Mouse (Mus musculus): ENCODE measurements around the gene Arhgap31.

The Arhgap31 gene

DNA sequence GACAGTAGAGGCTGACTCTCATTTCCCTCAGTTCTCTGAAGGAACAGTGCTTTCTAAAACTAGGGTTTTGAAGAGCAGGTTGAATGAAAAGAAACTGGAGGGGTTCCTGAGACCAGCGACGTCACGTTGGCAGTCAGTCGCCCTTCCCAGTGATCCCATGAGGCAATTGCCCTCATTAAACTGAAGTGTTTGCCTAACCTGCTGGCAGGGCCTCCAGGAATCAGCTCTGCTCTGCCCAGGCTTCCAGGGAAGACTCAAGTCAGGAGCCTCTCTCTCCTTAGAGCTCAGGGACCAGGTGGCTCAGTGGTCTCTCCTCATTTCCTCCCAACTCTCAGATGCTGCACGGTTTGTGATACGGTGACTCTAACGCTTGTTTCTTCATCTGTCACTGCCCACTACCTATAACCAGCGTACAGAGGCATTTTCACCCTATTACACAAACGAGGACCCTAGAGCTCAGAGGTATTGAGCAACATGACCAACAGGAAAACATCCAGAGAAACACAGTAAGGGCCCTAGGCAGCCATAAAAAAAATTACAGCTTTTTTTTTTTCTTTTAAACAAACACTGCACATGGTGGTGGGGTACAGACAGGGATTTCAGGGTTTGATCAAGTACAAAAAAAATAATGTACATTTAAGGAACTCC, 64.2 kb downstream of the Arhgap31 start:
- no peak for DNase-seq

DNA sequence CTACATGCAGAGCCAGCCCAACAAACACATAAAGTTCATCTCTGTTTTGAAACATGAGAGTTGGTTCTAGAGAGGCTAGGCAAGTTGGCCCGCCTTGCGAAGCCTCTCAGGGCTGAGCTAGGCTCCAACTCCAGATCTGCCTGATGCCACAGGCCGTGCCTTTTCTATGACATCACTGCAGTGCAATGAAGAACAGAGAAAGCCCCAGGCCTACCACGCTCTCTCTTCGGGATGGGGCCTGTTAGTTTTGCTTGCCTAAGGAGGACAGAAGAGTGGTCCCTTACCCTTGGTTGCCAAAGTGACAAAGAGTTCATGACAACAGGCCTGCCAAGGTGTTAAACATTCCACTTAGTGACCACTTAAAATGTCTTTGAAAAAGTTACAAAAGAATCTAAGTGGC, 64.9 kb downstream of the Arhgap31 start:
- DNase-seq: no peak

GRCm38 (mm10) chr16:38644455-38644854, 68.6 kb downstream of the Arhgap31 start:
- no peak for DNase-seq

DNA sequence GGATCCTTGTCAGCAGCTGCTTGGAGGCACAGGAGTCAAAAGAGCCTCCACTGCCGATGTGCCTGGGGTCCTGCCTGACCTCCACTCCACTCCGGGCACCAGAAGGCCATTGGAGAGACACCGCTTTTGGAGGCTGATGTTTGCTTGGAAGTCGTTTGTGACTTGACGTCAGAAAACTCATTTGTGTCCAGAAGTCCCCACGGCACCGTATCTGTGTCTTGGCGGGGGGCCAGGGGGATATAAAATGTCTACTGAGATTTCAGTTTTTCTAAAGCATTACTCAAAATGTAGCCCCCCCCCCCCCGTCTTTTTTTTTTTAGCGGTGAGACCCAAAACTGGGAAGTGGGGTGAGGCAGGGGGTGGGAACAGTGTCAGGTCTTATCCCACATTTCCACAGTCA, 76.0 kb downstream of the Arhgap31 start:
- DNase-seq: no peak

DNA sequence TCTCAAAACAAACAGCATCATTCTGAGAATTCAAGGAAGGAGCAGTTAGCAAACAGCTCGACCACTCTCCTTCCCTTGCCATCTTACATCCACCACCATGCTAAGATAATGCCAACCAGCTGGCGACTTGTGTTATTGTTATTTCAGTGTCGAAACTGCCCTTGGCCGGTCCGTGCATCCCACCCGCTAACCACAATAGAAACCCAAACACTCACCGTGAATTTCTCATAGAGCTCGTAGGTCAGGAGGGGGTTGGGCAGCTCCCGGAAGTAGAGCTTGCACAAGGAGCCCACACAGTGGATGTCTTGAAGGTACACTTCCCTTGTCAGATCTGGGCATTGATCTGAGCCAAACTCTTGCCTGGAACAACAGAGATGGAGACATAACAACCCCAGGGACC, 76.4 kb downstream of the Arhgap31 start:
- DNase-seq: peak in 1 of 2 experiments; percentile 16

- DNase-seq: peak; percentile 12 to 37
Observed at GRCm38 (mm10) chr16:38635833-38636390, 77.2 kb downstream of the Arhgap31 start.

DNA sequence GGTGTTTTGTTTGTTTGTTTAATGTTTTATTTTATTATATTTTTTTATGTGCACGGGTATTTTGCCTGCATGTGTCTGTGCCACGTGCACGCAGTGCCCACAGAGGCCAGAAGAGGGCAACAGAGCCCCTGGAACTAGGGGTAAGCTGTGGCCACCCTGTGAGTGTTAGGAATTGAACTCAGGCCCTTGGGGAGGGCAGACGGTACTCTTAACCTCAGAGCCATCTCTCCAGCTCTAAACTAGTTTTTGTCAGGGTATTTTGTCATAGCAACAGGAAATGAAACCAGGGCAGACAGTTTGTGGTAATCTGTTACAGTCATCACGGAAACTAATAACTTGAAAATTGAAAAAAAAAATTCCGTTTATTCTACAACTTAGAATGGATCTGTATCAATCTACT, 80.9 kb downstream of the Arhgap31 start:
- peak; percentile 41 to 52 for DNase-seq

DNA sequence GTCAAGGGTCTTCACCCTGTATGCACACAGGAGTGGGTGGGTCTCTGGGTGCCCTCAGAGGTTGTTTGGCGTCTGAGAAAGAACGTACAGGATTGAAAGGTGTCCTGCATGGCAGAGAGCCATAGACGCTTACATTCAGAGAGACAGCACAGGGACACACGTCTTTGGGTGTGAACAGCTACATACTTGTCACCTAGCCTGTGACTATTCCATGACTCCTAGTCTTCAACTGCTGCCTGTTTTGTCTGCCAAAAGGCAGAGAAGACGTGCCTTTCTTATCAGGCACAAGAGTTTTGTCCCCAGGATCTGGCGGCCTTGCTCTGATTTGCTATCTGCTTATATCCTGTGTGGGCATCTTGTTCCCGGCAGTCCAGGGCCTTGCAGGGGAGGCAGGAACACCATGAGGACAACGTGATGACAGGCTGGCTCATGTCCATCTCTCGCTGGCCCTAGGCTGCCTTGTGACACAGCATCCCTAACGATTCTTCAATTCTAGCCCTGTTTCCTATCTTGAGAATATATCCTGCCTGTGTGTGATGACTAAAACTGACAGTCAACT, 87.2 kb downstream of the Arhgap31 start:
- DNase-seq: no peak

GRCm38 (mm10) chr16:38625411-38625810, 87.7 kb downstream of the Arhgap31 start:
- DNase-seq: no peak

- no peak for DNase-seq
Observed at GRCm38 (mm10) chr16:38624303-38624702, 88.8 kb downstream of the Arhgap31 start.

DNA sequence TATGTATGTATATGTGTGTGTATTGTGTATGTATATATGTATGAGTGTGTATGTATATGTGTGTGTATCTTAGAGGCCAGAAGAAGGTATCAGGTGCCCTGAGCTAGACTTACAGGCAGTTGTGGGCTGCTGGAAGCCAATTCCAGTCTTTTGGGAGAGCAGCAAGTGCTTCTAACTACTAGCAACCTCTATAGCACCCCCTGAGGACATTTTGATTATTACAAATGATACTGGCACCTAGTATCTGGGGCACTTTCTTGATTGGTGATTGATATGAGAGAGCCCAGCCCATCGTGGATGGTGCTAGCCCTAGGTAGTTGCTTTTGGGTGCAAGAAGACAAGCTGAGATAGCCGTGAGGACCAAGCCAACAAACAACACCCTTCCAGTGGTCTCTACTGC, 90.8 kb downstream of the Arhgap31 start:
- DNase-seq: no peak

DNA sequence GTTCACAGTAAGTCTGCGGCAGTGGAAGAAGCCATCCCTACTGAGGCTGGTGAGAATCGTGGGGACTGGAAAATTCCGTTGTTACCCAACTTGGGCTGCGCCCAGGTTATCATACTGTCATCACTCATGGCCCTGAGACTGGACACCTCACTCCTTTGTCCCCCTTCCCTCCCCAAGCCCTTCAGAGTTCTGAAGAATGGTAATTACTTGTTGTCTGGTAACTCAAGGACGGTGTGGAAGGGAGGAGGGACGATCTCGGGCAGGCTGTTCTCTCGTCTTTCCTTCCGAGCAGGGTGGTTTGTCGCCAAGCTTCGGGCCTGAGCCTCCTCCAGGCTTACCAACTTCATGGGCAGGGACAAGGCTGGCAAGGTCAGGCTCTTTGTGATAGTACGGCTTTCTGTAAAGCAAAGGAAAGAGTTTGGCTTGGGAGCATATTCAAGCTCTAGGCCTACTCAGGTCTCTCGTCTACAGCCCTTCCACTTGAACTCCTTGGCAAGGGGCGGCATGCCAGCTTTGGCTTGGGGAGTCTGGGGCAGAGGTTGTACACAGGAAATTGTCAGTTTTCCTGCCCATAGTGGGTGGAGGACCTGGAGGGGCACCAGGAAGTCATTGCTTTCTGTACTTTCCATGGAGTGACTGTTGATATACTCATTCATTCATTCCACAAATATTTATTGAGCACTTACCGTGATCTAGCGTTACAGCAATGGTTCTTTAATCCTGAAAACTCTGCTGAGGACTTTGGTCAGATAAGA, 92.2 kb downstream of the Arhgap31 start:
- no peak for DNase-seq

- peak; percentile 21 to 23 for DNase-seq
Observed at GRCm38 (mm10) chr16:38619054-38619453, 94.0 kb downstream of the Arhgap31 start.

DNA sequence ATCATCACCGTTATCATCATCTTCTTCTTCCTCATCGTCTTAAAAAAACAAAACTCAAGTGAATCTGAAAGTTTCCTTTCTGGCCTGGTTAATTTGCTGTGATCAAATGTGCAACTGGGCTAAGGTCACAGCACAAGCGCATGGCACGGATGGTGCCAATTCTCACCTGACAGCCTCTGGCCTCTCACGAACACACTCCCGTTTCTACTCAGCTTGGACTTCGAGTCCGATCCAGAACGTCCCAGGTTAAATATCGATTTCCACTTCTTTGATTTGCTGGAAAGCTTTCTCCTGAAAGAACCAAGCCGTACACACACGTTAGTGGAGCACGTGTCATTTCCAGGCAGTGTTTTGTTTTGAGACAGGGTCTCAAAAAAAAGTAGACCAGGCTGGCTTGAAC, 95.1 kb downstream of the Arhgap31 start:
- DNase-seq: no peak

DNA sequence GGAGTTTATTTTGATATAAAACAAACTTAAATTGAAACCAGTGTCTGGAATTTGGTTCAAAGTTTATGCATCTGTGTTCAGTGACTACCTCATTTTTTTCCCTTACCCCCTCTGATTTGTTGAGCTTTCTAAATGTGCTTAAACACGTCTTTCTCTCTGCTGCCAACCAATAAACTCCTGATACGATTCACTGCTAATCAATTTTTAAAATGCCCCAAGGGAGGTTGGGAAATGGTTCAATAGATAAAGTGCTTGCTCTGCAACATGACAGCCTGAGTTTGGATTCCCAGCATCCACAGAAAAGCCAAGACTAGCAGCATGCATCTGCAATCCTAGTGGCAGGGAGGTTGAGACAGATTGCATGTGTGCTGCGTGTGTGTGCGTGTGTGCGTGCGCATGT, 99.4 kb downstream of the Arhgap31 start:
- DNase-seq: no peak

DNA sequence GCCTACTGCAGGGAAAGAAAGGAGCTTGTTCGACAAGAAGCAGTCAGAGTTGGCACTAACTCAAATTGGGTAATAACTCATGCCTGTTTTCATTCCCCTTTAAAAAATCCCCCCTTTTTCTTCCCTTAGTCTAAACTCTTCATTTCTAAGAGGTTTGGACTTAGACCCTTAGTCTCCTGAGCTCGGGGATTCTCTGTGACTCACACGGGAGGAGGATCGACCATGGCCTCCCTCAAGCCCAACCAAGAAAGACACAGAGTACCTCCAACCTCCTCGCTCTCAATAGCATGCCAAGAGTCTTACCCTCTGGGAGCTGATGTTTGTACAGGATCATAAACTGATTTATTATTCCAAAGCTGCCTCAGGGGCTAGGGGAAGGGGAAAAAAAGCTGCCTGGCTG, 100.4 kb downstream of the Arhgap31 start:
- no peak for DNase-seq

DNA sequence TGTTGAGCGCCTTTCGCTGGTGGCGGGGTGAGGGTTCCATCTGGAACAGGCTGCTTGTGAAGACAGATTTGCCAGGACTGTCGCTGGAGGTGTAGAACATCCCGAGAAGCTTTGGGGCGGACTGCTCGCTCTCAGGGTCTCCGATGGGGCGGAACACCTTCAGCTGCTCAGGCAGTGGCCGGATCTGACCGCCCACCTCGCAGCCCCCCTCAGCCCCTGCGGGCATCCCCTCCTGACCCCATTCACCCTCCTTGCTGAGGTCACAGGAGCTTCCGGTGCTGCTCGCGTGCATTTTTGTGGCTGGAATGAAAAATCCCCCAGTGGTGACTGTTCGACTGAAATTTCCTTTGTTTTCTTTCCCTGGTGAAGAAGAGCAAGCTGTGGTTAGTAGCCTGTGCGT, 104.0 kb downstream of the Arhgap31 start:
- DNase-seq: no peak

DNA sequence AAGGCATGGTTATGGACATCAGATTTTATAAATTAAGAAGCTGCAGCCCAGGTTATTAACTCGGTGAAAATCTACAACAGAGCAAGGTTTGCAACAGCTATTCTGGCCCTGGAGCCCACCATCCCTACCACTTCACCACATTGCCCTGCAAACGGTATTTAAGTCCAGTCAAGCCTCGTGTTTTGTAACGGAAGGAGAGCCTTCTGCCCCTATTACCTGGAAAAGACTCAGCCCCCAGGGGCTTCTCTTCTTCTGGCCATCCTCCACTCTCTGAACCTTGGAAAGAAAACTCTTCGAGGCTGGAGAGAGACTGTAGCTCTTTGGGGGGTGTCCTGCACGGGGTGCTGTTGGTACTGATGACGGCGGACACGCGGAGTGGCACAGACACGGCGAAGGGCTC, 104.4 kb downstream of the Arhgap31 start:
- no peak for DNase-seq

DNA sequence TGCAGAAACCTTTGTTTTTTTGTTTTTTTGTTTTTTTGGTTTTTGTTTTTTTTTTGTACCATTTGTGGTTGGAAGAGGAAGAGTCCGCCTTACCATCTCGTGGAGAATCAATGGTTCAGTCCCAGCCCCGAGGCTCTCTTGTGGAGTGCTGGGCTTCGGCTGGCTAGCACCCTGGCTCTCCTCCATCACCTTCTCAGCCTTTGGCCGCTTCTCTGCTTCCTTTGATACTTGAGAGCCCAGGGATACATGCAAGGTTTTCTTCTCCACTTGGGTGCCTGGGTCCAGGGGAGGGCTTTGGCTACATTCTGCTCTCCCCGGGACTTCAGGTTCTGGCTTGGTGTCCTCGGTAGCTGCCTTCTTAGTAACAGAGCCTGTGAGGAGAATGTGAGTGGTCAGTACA, 106.6 kb downstream of the Arhgap31 start:
- no peak for DNase-seq

DNA sequence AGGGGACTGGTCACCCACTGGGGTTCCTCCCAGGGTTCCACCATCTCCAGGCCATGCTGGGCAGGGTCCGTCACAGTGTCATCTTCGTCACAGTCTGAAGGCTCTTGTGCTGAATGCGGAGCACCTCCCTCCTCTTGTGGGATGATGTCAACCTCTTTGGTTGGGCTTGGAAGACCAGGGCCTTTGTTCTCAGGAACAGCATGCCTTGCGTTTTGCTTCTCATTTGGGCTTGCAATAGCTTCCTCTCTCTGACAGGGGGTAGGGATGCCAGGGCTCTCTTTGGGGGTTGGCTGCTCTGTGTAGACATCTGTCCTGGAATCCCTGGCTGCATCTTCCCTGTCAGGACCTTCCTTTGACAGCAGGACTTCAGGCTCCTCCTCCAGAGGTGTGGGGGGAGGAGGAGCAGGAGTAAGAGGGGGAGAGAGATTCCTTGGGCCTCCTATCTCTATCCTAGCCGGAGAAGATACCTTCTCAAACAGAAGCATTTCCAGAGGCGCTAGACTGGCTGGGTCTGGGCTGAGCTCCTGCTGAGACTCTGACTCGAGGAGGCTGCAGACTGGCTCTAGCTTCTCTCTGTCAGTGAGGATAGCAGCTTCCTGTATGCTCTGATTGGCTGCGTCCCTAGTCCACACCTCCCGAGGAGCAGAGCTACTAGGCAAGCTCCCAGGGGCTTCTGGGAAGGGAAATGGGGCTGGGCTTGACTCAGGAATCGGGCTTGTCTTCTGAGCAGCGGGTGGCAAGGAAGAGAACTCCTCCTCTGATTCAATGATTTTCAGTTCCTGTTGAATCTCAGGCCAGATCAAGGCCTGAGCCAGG, 109.9 kb downstream of the Arhgap31 start:
- no peak for DNase-seq

- no peak for DNase-seq
Observed at GRCm38 (mm10) chr16:38598986-38599680, 113.9 kb downstream of the Arhgap31 start.

- no peak for DNase-seq
Observed at GRCm38 (mm10) chr16:38596651-38597050, 116.4 kb downstream of the Arhgap31 start.

Measured in thymus, adult 18-20 months (tissue).